Mouse (Mus musculus) C2C12 (cell line): ENCODE results near the gene Babam2. TPM values are rescaled to one million over a fixed set of nuclear protein-coding genes. Genes with fewer than 3 reads are reported as not detected.

Experiments
- H3K27me3 ChIP-seq: one replicate; pipeline ENCODE4 v1.6.1; 2011; ENCODE audit not compliant: control insufficient read depth, insufficient read depth, insufficient read length
- H3K36me3 ChIP-seq: one replicate; pipeline ENCODE4 v1.6.1; 2011; ENCODE audit not compliant: control insufficient read depth, insufficient read depth
- H3K4me3 ChIP-seq: one replicate; pipeline ENCODE4 v1.5.1; 2011; ENCODE audit warnings: mild to moderate bottlenecking, control low read depth; ENCODE audit not compliant: poor library complexity, insufficient read depth, severe bottlenecking
- H3K79me2 ChIP-seq: one replicate; pipeline ENCODE4 v1.6.1; 2011; ENCODE audit not compliant: control insufficient read depth, insufficient read depth
- H3K79me3 ChIP-seq: one replicate; pipeline ENCODE4 v1.6.1; 2011; ENCODE audit warnings: low read depth, control low read depth
- H3ac ChIP-seq: one replicate; pipeline ENCODE3; 2011; ENCODE audit warnings: low read depth; ENCODE audit not compliant: control insufficient read depth, insufficient read length
- CEBPB ChIP-seq: IDR thresholded peaks from one replicate; pipeline ENCODE4 v1.6.1; 2011; ENCODE audit warnings: low read depth, mild to moderate bottlenecking, control low read depth, moderate library complexity
- CTCF ChIP-seq: IDR thresholded peaks from one replicate; pipeline ENCODE4 v1.5.1; 2011; ENCODE audit not compliant: control insufficient read depth, insufficient read depth, insufficient read length
- FOSL1 ChIP-seq: IDR thresholded peaks from one replicate; pipeline ENCODE4 v1.8.0; 2011; ENCODE audit warnings: mild to moderate bottlenecking, low read length; ENCODE audit not compliant: poor library complexity, insufficient read depth, severe bottlenecking
- MAX ChIP-seq: IDR thresholded peaks from one replicate; pipeline ENCODE4 v1.6.1; 2011; ENCODE audit warnings: mild to moderate bottlenecking, control low read depth
- MYOD1 ChIP-seq: IDR thresholded peaks from one replicate; pipeline ENCODE4 v1.6.1; 2011; ENCODE audit warnings: low read depth; ENCODE audit not compliant: control insufficient read depth, insufficient read length
- MYOG ChIP-seq: IDR thresholded peaks from one replicate; pipeline ENCODE4 v1.6.1; 2011; ENCODE audit not compliant: control insufficient read depth, insufficient read length; ENCODE audit errors: extremely low read depth
- USF1 ChIP-seq: IDR thresholded peaks from one replicate; pipeline ENCODE4 v1.6.1; 2011; ENCODE audit warnings: low read depth, mild to moderate bottlenecking, control low read depth, moderate library complexity
- polyA plus RNA-seq: library from polyadenylated mRNA; unstranded; fragments of >200 nt; fragmentation: generic; extraction: Trizol; gene quantifications from one replicate; pipeline ENCODE4 v1.2.1, GENCODE M21; 2012; ENCODE audit warnings: missing spikeins

Babam2 gene
- polyA plus RNA-seq, 1 experiment, result 36.0 TPM

DNA sequence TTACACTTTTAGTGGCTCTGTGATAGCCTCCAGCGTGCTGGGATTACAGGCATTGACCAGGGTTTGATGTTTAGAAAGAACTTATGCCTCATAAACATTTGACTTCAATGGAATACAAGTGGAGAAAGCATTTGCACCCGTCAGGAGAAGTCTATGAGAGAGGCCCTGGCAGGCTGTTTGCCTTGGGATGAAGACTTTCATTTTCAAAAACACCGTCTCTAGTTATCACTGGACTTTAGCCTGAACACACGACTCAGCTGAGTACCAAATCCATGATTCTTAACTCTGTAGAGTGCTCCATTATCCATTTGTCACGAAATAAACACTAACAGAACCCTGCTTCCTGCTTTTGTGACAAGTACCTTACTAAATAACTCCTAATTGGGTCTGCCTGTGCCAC lies 27.5 kb upstream of the Babam2 start:
- H3K27me3 ChIP-seq, result no peaks in the 10 kb centered on the region
- H3K79me2 ChIP-seq, result no peaks in the 10 kb centered on the region
- H3K79me3 ChIP-seq, result no peaks in the 10 kb centered on the region
- no peak overlapping the region for H3ac ChIP-seq
- H3K36me3 ChIP-seq, result no peaks in the 10 kb centered on the region
- no peak for TF ChIP-seq USF1
- TF ChIP-seq CEBPB, result no peak
- TF ChIP-seq MYOG, result no peak
- no peak for TF ChIP-seq FOSL1
- TF ChIP-seq MYOD1, result no peak
- no peak for TF ChIP-seq MAX
- TF ChIP-seq CTCF, result no peak
- H3K4me3 ChIP-seq, result no peak overlapping the region

DNA sequence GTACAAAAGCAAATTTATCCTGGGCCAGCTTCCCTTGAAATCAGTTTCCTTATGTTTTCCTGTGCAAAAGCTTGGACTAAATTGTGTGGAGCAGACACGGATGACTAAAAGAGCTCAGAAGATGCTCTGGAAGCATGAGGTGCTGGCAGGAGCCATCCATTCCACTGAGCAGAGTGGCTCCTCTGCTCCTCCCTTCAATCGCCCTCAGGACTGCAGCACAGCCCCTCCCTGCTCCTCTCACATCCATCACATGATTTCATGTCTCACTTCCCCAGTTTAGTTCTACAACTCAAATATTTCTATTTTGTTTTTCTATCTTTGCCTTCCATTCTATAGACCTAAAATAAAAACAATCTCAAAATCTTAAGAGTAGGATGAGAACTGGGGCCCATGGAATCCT lies 26.3 kb upstream of the Babam2 start:
- Histone ChIP-seq H3K79me2 (no peaks in the 10 kb centered on the region), H3K36me3 (no peaks in the 10 kb centered on the region), H3K27me3 (no peaks in the 10 kb centered on the region), H3K79me3 (no peaks in the 10 kb centered on the region), H3K4me3 (no peak overlapping the region), H3ac (no peak overlapping the region)
- TF ChIP-seq MAX (no peak), FOSL1 (no peak), MYOG (no peak), USF1 (no peak), CEBPB (no peak), MYOD1 (no peak), CTCF (no peak)

DNA sequence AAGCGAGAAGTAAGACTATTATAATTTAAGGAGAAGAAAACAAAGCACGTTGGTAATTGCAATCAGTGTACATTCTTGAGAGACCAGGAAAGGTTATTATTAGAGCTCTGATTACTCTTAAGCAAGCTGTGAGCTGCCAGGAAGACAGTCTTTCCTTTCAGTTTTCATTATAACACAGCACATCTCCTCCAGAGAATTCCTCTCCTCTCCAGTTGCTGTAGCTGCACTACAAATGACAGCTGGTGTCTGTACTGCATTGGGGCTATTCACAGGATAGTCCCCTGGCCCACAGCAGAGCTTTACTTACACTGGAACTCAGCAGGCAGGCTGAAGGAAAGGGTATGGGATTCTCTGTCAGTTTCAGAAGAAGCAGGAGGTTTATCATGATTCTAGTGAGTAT lies 24.1 kb upstream of the Babam2 start:
- no peaks in the 10 kb centered on the region for H3K36me3 ChIP-seq
- no peak overlapping the region for H3K4me3 ChIP-seq
- no peaks in the 10 kb centered on the region for H3K79me2 ChIP-seq
- no peaks in the 10 kb centered on the region for H3K79me3 ChIP-seq
- no peak overlapping the region for H3ac ChIP-seq
- TF ChIP-seq USF1, result no peak
- no peak for TF ChIP-seq FOSL1
- TF ChIP-seq CTCF, result no peak
- TF ChIP-seq MYOG, result no peak
- no peak for TF ChIP-seq CEBPB
- no peak for TF ChIP-seq MYOD1
- TF ChIP-seq MAX, result no peak
- H3K27me3 ChIP-seq, result no peaks in the 10 kb centered on the region

DNA sequence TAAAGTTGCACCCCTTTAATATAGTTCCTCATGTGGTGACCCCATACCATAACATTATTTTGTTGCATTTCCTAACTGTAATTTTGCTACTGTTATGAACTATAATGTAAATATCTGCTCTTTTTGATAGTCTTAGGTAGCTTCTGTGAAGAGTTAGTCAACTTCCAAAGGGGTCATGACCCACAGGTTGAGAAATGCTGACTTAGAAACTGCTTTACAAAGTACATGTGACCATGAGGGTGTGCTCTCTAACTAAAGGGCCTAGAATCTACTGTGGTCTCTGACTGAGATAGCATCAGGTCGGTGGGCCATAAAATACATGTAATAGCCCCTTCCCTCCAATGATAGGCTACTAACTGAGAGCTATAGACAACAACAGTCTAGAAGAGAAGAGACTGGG lies 19.5 kb upstream of the Babam2 start:
- Histone ChIP-seq H3K4me3 (no peak overlapping the region), H3K27me3 (no peaks in the 10 kb centered on the region), H3ac (no peak overlapping the region), H3K79me2 (no peaks in the 10 kb centered on the region), H3K79me3 (no peaks in the 10 kb centered on the region), H3K36me3 (no peaks in the 10 kb centered on the region)
- no peak for TF ChIP-seq MYOG
- no peak for TF ChIP-seq FOSL1
- TF ChIP-seq MYOD1, result no peak
- no peak for TF ChIP-seq USF1
- TF ChIP-seq MAX, result no peak
- TF ChIP-seq CTCF, result no peak
- no peak for TF ChIP-seq CEBPB

DNA sequence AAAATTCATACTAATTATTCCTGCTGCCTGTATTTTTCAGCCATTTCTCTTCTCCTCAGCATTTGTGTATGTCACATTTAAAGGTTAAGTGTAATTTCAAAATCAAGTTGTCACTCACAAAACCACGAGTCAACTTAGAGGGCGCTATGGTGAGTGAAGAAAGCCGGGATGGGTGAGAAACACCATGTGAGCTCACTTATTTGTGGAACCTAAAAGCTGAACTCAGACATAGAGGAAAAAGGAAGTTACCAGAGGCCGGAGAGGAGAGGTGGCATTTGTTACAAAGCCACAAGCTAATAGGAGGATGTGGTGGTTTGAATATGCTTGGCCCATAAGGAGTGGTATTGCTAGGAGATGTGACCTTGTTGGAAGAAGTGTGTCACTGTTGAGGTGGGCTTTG lies 17.3 kb upstream of the Babam2 start:
- no peak overlapping the region for H3ac ChIP-seq
- H3K4me3 ChIP-seq, result no peak overlapping the region
- H3K79me2 ChIP-seq, result no peaks in the 10 kb centered on the region
- no peaks in the 10 kb centered on the region for H3K79me3 ChIP-seq
- TF ChIP-seq MYOG (no peak), USF1 (no peak), CTCF (no peak), CEBPB (no peak), MAX (no peak), MYOD1 (no peak), FOSL1 (no peak)
- no peaks in the 10 kb centered on the region for H3K36me3 ChIP-seq
- no peaks in the 10 kb centered on the region for H3K27me3 ChIP-seq

DNA sequence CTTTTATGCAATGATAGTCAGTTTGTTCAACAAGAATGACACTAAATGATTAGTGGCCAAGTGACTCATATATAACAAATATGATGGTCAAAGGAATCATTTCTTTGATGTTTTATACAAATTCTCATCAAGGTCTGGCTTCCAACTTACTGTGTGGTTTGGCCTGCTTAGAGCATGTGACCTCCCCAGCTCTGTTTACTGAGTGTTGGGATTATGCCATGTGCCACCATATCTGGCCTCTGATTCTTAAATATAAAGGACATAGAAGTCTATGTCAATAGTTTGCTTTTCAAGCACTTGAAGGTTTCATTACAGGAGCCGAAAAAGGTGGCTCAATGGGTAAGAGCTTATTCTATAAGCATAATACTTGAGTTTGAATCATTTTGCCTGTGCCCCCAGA lies 15.2 kb upstream of the Babam2 start:
- Histone ChIP-seq H3K27me3 (no peaks in the 10 kb centered on the region), H3ac (no peak overlapping the region), H3K36me3 (no peaks in the 10 kb centered on the region), H3K4me3 (no peak overlapping the region), H3K79me2 (no peaks in the 10 kb centered on the region), H3K79me3 (no peaks in the 10 kb centered on the region)
- TF ChIP-seq MYOD1, result no peak
- peak; percentile 49 for TF ChIP-seq USF1
- no peak for TF ChIP-seq CEBPB
- no peak for TF ChIP-seq MYOG
